Mouse (Mus musculus) limb, embryonic 12.5 days (tissue): ENCODE results near the gene A2m. TPM values are rescaled to one million over a fixed set of nuclear protein-coding genes. Genes with fewer than 3 reads are reported as not detected.

Experiments used
- polyA plus RNA-seq: library from polyadenylated mRNA; unstranded; fragments of >200 nt; fragmentation: Nextera tagmentation; extraction: Ambion mirVana; gene quantifications from 2 replicates; pipeline ENCODE4 v1.2.1, GENCODE M21; 2016

Gene A2m
- polyA plus RNA-seq, 1 experiment from 2014 or later = 3.4 TPM

Other genes starting within 250 kb of the A2m start
- gene Iqsec3, start 161.7 kb upstream of the A2m start, polyA plus RNA-seq = 0.03 and 0.14 TPM in 2 replicates
- gene Gm7298, start 97.6 kb downstream of the A2m start, polyA plus RNA-seq = not detected in 2 replicates
- not detected in 2 replicates for gene Mug1, start 203.2 kb downstream of the A2m start, polyA plus RNA-seq